Mouse (Mus musculus) heart, embryonic 12.5 days (tissue): Measurements from ENCODE around the gene Id3. TPM values are rescaled to one million over a fixed set of nuclear protein-coding genes. Genes with fewer than 3 reads are reported as not detected.

ENCODE experiments used
- ATAC-seq: fragments of 200-750 bp; cut with Nextera tagmentation; 2 replicates; pipeline ENCODE4 v1.8.0; 2017; ENCODE audit warnings: moderate TSS enrichment, moderate library complexity; ENCODE audit not compliant: insufficient number of reproducible peaks, low FRiP score
- H3K27ac ChIP-seq: fragments of 300-500 bp; sonication (generic); 2 replicates; pipeline ENCODE4 v1.5.1; 2016; ENCODE audit warnings: mild to moderate bottlenecking, moderate library complexity; ENCODE audit not compliant: poor library complexity, severe bottlenecking
- H3K27me3 ChIP-seq: fragments of 300-500 bp; sonication (generic); replicated peaks from 2 replicates; pipeline ENCODE4 v1.6.1; 2016; ENCODE audit warnings: mild to moderate bottlenecking, moderate library complexity
- H3K36me3 ChIP-seq: fragments of 300-500 bp; sonication (generic); 2 replicates; pipeline ENCODE4 v1.6.1; 2016; ENCODE audit warnings: mild to moderate bottlenecking, moderate library complexity
- H3K4me1 ChIP-seq: fragments of 300-500 bp; sonication (generic); replicated peaks from 2 replicates; pipeline ENCODE4 v1.6.1; 2016; ENCODE audit warnings: mild to moderate bottlenecking
- H3K4me2 ChIP-seq: fragments of 300-500 bp; sonication (generic); 2 replicates; pipeline ENCODE4 v1.6.1; 2016; ENCODE audit warnings: mild to moderate bottlenecking, moderate library complexity
- H3K4me3 ChIP-seq: fragments of 300-500 bp; sonication (generic); 2 replicates; pipeline ENCODE4 v1.5.1; 2016; ENCODE audit warnings: mild to moderate bottlenecking
- H3K9ac ChIP-seq: fragments of 300-500 bp; sonication (generic); 2 replicates; pipeline ENCODE4 v1.6.1; 2016; ENCODE audit warnings: mild to moderate bottlenecking, moderate library complexity
- H3K9me3 ChIP-seq: fragments of 300-500 bp; sonication (generic); replicated peaks from 2 replicates; pipeline ENCODE4 v1.6.1; 2016; ENCODE audit warnings: mild to moderate bottlenecking, moderate library complexity
- WGBS: fragments of 180-500 bp; shearing (Covaris S2); methylation state at CpG from one replicate; pipeline ENCODE4 v1.1.7; 2016; 5-methylcytosine and 5-hydroxymethylcytosine counted together
- polyA plus RNA-seq: library from polyadenylated mRNA; unstranded; fragments of >200 nt; fragmentation: Nextera tagmentation; extraction: Ambion mirVana; gene quantifications from 2 replicates; pipeline ENCODE4 v1.2.1, GENCODE M21; 2016

The Id3 gene
- polyA plus RNA-seq, 1 experiment from 2014 or later = 320 TPM

DNA sequence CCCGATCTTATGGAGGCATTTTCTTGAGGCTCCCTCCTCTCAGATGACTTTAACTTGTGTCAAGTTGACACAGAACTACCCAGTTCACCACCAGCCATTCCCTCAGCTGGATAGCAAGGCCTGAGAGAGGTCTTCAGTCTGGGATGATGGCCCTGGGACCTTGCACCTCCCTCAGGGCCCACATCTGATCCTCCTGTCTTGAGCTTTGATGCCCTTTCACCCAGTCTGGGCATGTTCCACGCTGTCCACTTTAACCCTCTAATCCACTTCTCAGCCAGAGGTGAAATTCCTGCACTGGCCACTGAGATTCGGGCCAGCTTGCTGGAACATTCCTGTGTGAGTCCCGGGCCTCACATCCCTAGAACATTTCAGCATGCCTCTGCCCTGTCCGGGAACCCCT, 17.3 kb upstream of the Id3 start:
- H3K9ac ChIP-seq = no peak overlapping the region
- ATAC-seq = no peak
- H3K4me1 ChIP-seq = peaks cover 37% of the 10 kb centered on the region
- H3K36me3 ChIP-seq = no peaks in the 10 kb centered on the region
- whole genome bisulfite sequencing = 51% methylated on average over 5 of the region's 5 CpGs
- H3K4me2 ChIP-seq = no peak overlapping the region
- H3K27ac ChIP-seq = 0 out of 2 replicates have a peak overlapping the region, but pooled peaks have one; percentile 26
- no peak overlapping the region for H3K4me3 ChIP-seq
- peaks cover 3% of the 10 kb centered on the region for H3K9me3 ChIP-seq
- no peaks in the 10 kb centered on the region for H3K27me3 ChIP-seq

DNA sequence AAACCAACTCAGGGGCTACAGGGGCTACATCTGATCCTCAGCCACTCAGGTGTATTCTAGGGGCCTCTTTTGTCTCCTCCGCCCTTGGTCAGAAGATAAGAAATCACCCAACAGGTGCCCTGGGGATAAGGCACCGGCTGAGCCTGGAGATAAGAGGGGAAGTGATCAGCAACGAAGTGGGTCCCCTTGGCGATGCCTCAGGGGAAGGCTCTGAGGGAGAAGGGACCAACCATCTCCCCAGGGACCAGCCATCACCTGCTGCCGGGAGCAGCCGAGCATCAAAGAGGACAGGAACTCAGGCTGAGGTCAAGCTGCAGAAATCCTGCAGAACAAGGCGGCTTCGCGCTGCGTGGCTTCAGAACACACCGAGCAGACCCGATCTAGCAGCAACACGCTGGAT, 15.6 kb upstream of the Id3 start:
- H3K36me3 ChIP-seq = no peaks in the 10 kb centered on the region
- no peak overlapping the region for H3K4me3 ChIP-seq
- H3K4me2 ChIP-seq = no peak overlapping the region
- no peak for ATAC-seq
- WGBS = 49% methylated on average over 13 of the region's 13 CpGs
- peaks cover 3% of the 10 kb centered on the region for H3K9me3 ChIP-seq
- H3K9ac ChIP-seq = no peak overlapping the region
- no peak overlapping the region for H3K27ac ChIP-seq
- peaks cover 37% of the 10 kb centered on the region for H3K4me1 ChIP-seq
- no peaks in the 10 kb centered on the region for H3K27me3 ChIP-seq

GRCm38 (mm10) chr4:136129842-136130241, 13.5 kb upstream of the Id3 start:
- 79% methylated on average over 1 of the region's 1 CpGs for WGBS
- H3K9ac ChIP-seq = no peak overlapping the region
- no peak overlapping the region for H3K27ac ChIP-seq
- no peak overlapping the region for H3K4me2 ChIP-seq
- peaks cover 37% of the 10 kb centered on the region for H3K4me1 ChIP-seq
- H3K36me3 ChIP-seq = no peaks in the 10 kb centered on the region
- H3K27me3 ChIP-seq = no peaks in the 10 kb centered on the region
- no peak for ATAC-seq
- no peak overlapping the region for H3K4me3 ChIP-seq
- peaks cover 3% of the 10 kb centered on the region for H3K9me3 ChIP-seq

DNA sequence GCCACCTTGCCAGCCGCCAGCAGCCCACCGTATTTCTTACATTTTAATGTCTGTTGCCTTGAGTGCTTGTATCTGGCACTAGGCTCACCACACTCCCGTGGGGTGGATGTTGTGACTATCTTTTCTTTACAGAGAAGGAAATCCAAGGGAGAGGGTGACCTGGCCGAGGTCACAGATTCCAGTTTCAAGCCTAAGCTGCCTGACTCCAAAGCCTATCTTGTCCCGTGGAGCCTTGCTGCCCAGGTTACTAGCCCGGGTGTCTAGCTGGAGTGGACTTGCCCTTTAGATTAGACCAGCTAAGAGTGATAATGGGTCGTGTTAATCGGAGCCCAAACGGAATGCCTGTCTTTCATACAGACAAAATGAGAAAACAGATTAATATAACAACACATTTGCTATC, 9.5 kb upstream of the Id3 start:
- peak overlapping the region; percentile 91 for H3K4me2 ChIP-seq
- ATAC-seq = no peak
- peak overlapping the region; percentile 48 for H3K4me3 ChIP-seq
- peaks cover 3% of the 10 kb centered on the region for H3K9me3 ChIP-seq
- H3K36me3 ChIP-seq = no peaks in the 10 kb centered on the region
- WGBS = 10% methylated on average over 9 of the region's 9 CpGs
- H3K27me3 ChIP-seq = peaks cover 3% of the 10 kb centered on the region; the same call in 1 of the 2 replicates
- H3K27ac ChIP-seq = peak overlapping the region; percentile 95
- peaks cover 36% of the 10 kb centered on the region for H3K4me1 ChIP-seq
- H3K9ac ChIP-seq = peak overlapping the region; percentile 72; the same call in 1 of the 2 replicates

DNA sequence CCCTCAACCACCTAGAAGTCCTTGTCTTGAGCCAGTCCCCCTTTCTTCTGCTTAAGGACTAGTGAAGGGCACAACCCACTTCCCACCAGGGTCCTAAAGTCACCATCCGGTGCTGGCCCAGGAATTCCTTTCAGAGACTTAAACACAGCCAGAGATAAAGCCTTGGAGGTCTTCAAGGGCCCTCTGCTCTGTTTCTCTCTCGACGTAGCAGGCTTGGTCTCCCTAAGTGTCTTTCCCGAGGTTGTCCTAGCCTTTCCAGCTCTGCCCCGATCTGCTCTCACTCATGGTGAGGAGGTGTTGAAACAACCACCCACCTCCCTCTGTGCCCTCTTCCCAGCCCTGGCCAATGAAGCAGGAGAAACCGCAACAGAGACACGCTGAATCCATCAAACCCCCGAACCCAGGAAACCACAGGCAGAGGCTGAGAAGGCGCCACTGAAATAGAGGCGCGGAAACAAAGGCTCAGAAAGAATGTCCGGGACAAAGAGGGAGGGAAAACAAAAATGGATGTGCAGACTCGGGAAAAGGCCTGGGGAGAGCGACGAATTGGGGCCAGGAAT, 8.8 kb upstream of the Id3 start:
- H3K36me3 ChIP-seq = no peaks in the 10 kb centered on the region
- H3K27me3 ChIP-seq = peaks cover 3% of the 10 kb centered on the region; the same call in 1 of the 2 replicates
- peak overlapping the region; percentile 95 for H3K27ac ChIP-seq
- H3K9ac ChIP-seq = peak overlapping the region; percentile 72
- peak overlapping the region; percentile 91 for H3K4me2 ChIP-seq
- peaks cover 3% of the 10 kb centered on the region for H3K9me3 ChIP-seq
- peaks cover 43% of the 10 kb centered on the region for H3K4me1 ChIP-seq
- 0 out of 2 replicates have a peak, but pooled peaks have one; percentile 20 for ATAC-seq
- peak overlapping the region; percentile 48 for H3K4me3 ChIP-seq
- under 1% methylated on average over 15 of the region's 15 CpGs for WGBS

DNA sequence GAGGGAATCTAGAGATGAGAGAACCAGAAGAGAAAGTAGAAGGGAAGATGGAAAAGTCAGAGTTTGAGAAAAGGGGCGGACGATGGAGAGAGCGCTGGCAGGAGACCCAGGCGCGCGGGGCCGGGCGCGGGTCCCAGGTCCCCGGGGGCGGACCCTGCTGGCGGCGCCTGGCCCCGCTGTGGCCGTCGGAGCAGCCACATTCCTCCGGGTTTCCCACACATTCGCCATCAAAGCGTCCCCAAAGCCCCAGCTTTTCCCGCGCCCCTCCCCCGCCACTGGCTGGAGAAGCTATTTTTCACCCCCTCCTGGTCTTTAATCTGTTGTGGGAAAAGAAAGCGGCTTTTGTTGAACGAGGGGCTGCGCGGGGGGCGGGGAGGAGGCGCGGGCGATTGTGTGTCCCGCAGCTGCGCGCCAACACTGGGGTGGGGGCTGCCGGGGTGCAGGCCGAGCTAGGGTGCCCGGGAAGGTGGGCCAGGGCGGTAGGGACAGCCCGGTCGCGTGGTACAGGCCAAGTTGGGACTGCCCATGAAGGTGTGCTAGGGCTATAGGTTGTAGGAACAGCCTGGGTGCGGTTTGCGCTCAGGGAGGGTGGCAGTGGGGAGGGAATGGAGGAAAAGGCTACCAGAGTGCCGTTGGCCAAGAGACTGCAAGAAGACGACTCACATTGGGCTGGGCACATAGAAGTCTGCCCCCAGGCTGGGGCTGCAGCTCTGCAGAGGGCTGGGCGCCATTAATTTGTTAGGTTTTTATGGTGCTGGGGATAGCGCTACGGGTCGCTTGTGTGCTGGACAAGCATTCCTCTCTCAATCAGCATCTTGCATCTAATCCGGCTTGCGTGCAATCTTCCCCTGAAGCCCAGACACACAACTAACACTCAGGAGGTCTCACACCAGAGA, 8.1 kb upstream of the Id3 start:
- H3K9ac ChIP-seq = peak overlapping the region; percentile 72
- WGBS = 2% methylated on average over 50 of the region's 50 CpGs
- ATAC-seq = peak; percentile 43; the same call in 1 of the 2 replicates

DNA sequence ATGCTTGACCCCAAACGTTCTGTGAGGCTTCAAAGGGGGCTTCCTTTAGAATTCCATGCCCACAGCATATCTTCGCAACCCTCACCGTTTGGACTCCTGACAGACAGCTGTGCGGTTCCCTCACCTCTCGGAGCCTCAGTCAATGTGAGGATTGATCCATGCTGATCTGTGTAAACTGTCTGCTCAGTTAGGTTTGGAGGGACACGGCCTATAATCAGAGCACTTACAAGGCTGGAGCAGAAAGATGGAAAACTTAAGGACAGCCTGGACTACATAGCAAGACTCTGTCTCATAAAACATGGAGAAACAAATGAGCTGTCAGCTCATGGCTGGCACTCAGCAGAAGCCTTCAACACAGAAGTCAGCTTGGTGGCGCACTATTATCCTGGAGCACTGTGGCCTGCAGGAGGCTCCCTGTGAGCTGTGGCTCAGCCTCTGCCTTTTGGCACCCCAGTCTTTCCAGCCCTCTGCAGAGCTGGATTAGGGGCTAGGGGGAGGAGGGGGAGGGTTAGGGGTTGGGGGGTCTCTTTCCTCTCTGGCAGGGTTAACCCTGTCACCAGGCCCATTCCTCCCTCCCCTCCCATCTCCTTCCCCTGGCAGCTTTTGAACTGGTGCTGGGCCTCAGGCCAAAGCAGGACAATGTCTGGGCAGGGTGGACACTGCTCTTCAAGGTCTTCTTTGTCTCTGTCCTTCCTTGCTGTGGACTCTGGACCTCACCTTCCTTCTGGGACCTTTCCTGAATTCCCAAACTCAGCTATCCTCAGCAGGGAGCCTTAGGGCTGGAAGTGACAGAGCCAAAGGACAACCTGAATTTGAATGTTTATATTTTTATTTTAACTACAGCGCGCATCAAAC, 7.2 kb upstream of the Id3 start:
- Histone ChIP-seq H3K36me3 (no peaks in the 10 kb centered on the region), H3K4me1 (peaks cover 53% of the 10 kb centered on the region), H3K27me3 (peaks cover 3% of the 10 kb centered on the region; the same call in 1 of the 2 replicates), H3K9ac (peak overlapping the region; percentile 72), H3K9me3 (no peaks in the 10 kb centered on the region), H3K4me3 (no peak overlapping the region), H3K27ac (peak overlapping the region; percentile 95), H3K4me2 (peak overlapping the region; percentile 91)
- WGBS = 35% methylated on average over 9 of the region's 9 CpGs
- ATAC-seq = 0 out of 2 replicates have a peak, but pooled peaks have one; percentile 4

More for the DNA sequence above, 8.1 kb upstream of the Id3 start:
- no peaks in the 10 kb centered on the region for H3K9me3 ChIP-seq
- peak overlapping the region; percentile 91 for H3K4me2 ChIP-seq
- H3K4me3 ChIP-seq = peak overlapping the region; percentile 48
- peak overlapping the region; percentile 95 for H3K27ac ChIP-seq
- H3K36me3 ChIP-seq = no peaks in the 10 kb centered on the region
- peaks cover 3% of the 10 kb centered on the region; the same call in 1 of the 2 replicates for H3K27me3 ChIP-seq
- H3K4me1 ChIP-seq = peaks cover 47% of the 10 kb centered on the region

DNA sequence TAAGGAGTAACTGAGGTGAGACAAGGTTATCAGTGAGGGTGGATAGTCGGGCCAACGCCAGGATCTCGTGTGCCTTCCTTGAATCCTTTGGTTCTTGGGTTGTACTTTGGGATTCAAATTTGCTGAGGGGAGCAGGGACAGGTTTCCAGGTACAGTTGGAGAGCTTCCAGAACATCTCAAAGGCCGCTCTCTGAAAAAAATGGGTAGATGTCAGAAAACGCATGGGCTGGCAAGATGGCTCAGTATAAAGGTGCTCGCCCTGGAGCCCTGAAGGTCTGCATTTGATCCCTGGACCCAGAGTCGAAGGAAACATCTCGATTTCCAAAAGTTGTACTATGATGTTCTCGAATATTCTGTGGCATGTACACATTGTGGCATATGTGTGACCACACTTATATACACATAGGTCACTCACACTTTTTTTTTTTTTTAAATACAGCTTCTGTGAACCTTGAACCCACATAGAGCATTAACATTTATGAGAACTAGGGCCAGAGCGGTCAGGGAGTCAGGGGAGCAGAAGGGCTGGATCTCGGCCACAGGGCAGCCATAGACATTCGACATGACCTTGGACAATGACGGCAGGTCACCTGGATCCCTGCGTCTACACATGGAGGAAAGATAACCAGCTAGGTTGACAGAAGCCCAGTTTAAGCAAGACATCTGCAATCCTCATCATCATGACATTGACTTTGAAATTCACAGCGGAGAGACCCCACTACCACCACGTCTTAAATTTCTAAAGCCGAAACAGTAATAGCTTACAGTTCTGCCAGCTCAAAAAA, 3.8 kb upstream of the Id3 start:
- peaks cover 3% of the 10 kb centered on the region; the same call in 1 of the 2 replicates for H3K27me3 ChIP-seq
- 0 out of 2 replicates have a peak overlapping the region, but pooled peaks have one; percentile 17 for H3K9ac ChIP-seq
- no peaks in the 10 kb centered on the region for H3K9me3 ChIP-seq
- no peak overlapping the region for H3K4me3 ChIP-seq
- H3K4me1 ChIP-seq = peaks cover 63% of the 10 kb centered on the region
- peak overlapping the region; percentile 99 for H3K27ac ChIP-seq
- no peak overlapping the region for H3K4me2 ChIP-seq
- no peaks in the 10 kb centered on the region for H3K36me3 ChIP-seq
- 44% methylated on average over 17 of the region's 17 CpGs for WGBS
- no peak for ATAC-seq

DNA sequence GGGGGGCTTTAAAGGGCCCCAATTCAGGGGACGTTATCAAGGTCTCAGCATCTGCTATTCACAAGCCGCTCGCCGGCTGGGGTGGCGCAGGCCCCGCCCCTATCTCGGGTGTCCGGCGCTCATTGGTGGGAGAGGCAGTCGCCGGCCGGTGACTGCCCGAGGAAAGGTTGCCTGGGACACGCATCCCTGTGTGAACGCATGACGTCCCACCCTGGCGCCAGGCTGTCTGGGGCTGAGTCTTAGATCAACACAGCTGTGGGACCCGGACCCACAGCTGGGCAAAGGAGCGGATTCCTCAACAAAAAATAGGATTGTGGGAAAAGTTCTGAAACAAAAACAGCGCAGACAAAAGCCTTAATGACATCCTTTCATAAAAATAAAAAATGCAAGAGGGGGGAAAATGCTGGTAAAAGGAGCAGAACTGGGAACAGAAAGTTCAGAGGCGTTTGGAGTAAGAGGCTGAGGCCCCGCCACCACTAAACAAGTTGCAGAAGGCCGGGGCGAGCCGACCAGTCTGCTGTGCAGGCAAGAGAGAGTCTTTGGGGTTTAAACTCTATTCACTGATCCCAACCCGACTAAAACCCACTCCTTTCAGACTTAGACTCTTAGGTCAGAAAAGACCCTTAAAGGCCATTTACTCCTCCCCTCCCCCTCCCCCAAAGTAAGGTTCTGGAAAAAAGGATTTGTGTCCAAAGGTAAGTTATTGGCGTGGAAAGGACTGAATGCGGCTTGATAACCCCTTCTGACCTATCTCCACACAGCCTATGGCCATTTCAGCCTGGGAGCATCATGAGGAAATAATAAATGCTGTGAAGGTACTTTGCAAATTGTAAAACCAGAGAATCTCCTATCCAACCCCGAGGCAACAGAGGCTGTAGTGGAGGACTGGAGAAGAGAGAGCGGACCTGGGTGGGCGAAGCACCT, 2.7 kb upstream of the Id3 start:
- H3K9me3 ChIP-seq = no peaks in the 10 kb centered on the region
- H3K36me3 ChIP-seq = no peaks in the 10 kb centered on the region
- peak overlapping the region; percentile 60 for H3K4me2 ChIP-seq
- H3K27me3 ChIP-seq = peaks cover 3% of the 10 kb centered on the region; the same call in 1 of the 2 replicates
- peak; percentile 82 for ATAC-seq
- peak overlapping the region; percentile 24; the same call in 1 of the 2 replicates for H3K4me3 ChIP-seq
- H3K9ac ChIP-seq = peak overlapping the region; percentile 53; the same call in 1 of the 2 replicates
- H3K27ac ChIP-seq = peak overlapping the region; percentile 99
- peaks cover 62% of the 10 kb centered on the region for H3K4me1 ChIP-seq
- WGBS = 9% methylated on average over 31 of the region's 31 CpGs
